27 mouse cellular contexts compared by ENCODE assay signal in genomic region chr12:99315931-99316330, GRCm38 (mm10).
"Had no signal": no experiment of that assay in that cellular context is flagged by ENCODE, and none has a peak within 500 bp of the region (broad histone marks: within the 10 kb centered on the region; RNA-seq: fewer than 3 reads in every experiment).

No protein-coding gene starts in this region.

- H3K9me3 ChIP-seq: embryonic facial prominence, embryonic 10.5 days; embryonic facial prominence, embryonic 12.5 days; embryonic facial prominence, embryonic 13.5 days; embryonic facial prominence, embryonic 15.5 days; forebrain, embryonic 15.5 days; heart, embryonic 10.5 days had no signal

- H3K27ac ChIP-seq: embryonic facial prominence, embryonic 10.5 days; embryonic facial prominence, embryonic 12.5 days; embryonic facial prominence, embryonic 13.5 days; embryonic facial prominence, embryonic 15.5 days; forebrain, embryonic 10.5 days; forebrain, embryonic 12.5 days; forebrain, embryonic 13.5 days; forebrain, embryonic 15.5 days; heart, adult 2 months; heart, embryonic 10.5 days had no signal

- H3K4me2 ChIP-seq: embryonic facial prominence, embryonic 12.5 days; embryonic facial prominence, embryonic 13.5 days; embryonic facial prominence, embryonic 15.5 days; forebrain, embryonic 12.5 days; forebrain, embryonic 13.5 days; forebrain, embryonic 15.5 days had no signal

- DNase-seq: cerebellum, adult 9-10 months; cerebellum, adult 9-11 months; cerebellum, postnatal 10 days; cerebellum, postnatal 14 days; cerebellum, postnatal 25 days; cerebellum, postnatal 36 days; embryo, embryonic 11 days; forebrain, postnatal 0 days; gastrocnemius, postnatal 10 days; gastrocnemius, postnatal 14 days; gastrocnemius, postnatal 25 days; gastrocnemius, postnatal 36 days; heart, adult 11 months; heart, adult 18-20 months; heart, adult 2 months had no signal

- H3K9ac ChIP-seq: embryonic facial prominence, embryonic 12.5 days; embryonic facial prominence, embryonic 13.5 days; embryonic facial prominence, embryonic 15.5 days; forebrain, embryonic 12.5 days; forebrain, embryonic 13.5 days; forebrain, embryonic 15.5 days; forebrain, postnatal 0 days had no signal

- ATAC-seq: forebrain, embryonic 13.5 days; forebrain, embryonic 14.5 days; forebrain, embryonic 15.5 days; forebrain, embryonic 16.5 days; forebrain, postnatal 0 days had no signal

- H3K4me3 ChIP-seq: embryonic facial prominence, embryonic 10.5 days; embryonic facial prominence, embryonic 12.5 days; embryonic facial prominence, embryonic 13.5 days; embryonic facial prominence, embryonic 15.5 days; erythroblast, embryonic 14.5 days; forebrain, embryonic 10.5 days; forebrain, embryonic 12.5 days; forebrain, embryonic 13.5 days; forebrain, embryonic 15.5 days; heart, adult 2 months; heart, embryonic 10.5 days had no signal

- H3K36me3 ChIP-seq: forebrain, embryonic 15.5 days had no signal

- H3K27me3 ChIP-seq: embryonic facial prominence, embryonic 12.5 days; embryonic facial prominence, embryonic 13.5 days; embryonic facial prominence, embryonic 15.5 days; forebrain, embryonic 12.5 days; forebrain, embryonic 13.5 days; forebrain, embryonic 15.5 days had no signal
